Mouse (Mus musculus): Measurements from ENCODE around the gene 5730596B20Rik.

The 5730596B20Rik gene

GRCm38 (mm10) chr6:52225612-52226568 lies 48.6 kb downstream of the 5730596B20Rik start:
- DNase-seq (ENCODE audit: low spot score) = no peak

GRCm38 (mm10) chr6:52226569-52227257 lies 49.4 kb downstream of the 5730596B20Rik start:
- DNase-seq (ENCODE audit: low spot score) = no peak

- DNase-seq (ENCODE audit: low spot score) = no peak
These were observed 50.3 kb downstream of the 5730596B20Rik start for GRCm38 (mm10) chr6:52227470-52228222.

- DNase-seq (ENCODE audit: low spot score) = no peak
These were observed 51.5 kb downstream of the 5730596B20Rik start for GRCm38 (mm10) chr6:52228475-52229465.

GRCm38 (mm10) chr6:52229558-52230416 lies 52.5 kb downstream of the 5730596B20Rik start:
- DNase-seq (ENCODE audit: low spot score) = no peak
